ENCODE assay signal across 31 mouse cellular contexts in the genomic region with DNA sequence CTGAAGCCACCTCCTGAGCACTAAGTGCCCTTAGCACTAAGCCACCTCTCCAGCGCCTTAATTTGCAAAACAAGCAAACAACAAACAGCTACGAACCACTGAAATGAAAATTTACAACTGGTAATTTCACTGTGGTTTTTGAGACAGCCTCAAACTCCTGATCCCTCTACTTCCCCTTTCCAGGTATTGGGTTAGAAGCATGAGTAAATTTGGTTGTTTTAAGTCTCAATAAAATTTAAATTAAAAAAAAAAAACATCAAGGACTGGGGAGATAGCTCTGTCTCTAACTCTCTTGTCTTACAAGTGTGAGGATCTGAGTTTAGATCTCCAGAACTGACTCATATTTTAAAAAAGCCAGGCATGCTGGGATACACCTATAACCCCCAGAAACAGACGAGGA. TPM values are rescaled to one million over a fixed set of nuclear protein-coding genes. Genes with fewer than 3 reads are reported as not detected.
"Had no signal": no experiment of that assay in that cellular context is flagged by ENCODE, and none has a peak within 500 bp of the region (broad histone marks: within the 10 kb centered on the region; RNA-seq: fewer than 3 reads in every experiment).

No protein-coding gene starts in this region.

- H3K9me3 ChIP-seq: limb, embryonic 12.5 days; limb, embryonic 15.5 days; liver, embryonic 12.5 days; liver, embryonic 15.5 days; lung, embryonic 15.5 days; midbrain, embryonic 12.5 days; neural tube, embryonic 13.5 days; stomach, embryonic 15.5 days had no signal

- H3K36me3 ChIP-seq: stomach, embryonic 15.5 days had no signal

- H3K4me1 ChIP-seq: limb, embryonic 12.5 days; lung, embryonic 15.5 days; stomach, embryonic 15.5 days had no signal

- ATAC-seq: intestine, postnatal 0 days; liver, embryonic 12.5 days; midbrain, embryonic 16.5 days had no signal

- DNase-seq: kidney, adult 2 months; kidney, postnatal 36 days; left cerebral cortex, postnatal 4 days; lung, adult 18-20 months; lung, postnatal 10 days; lung, postnatal 4 days; retina, postnatal 1 day; right cerebral cortex, postnatal 25 days; thymus, postnatal 14 days; thymus, postnatal 4 days had no signal

- H3K27me3 ChIP-seq: limb, embryonic 12.5 days; limb, embryonic 15.5 days; liver, embryonic 12.5 days; liver, embryonic 15.5 days; lung, embryonic 15.5 days; midbrain, embryonic 12.5 days; neural tube, embryonic 13.5 days; stomach, embryonic 15.5 days had no signal

- H3K4me2 ChIP-seq: limb, embryonic 12.5 days; limb, embryonic 15.5 days; liver, embryonic 12.5 days; liver, embryonic 15.5 days; lung, embryonic 15.5 days; midbrain, embryonic 12.5 days; neural tube, embryonic 13.5 days; stomach, embryonic 15.5 days had no signal

- H3K4me3 ChIP-seq: limb, embryonic 12.5 days; limb, embryonic 15.5 days; liver, embryonic 12.5 days; liver, embryonic 15.5 days; lung, embryonic 15.5 days; midbrain, embryonic 12.5 days; myocyte; neural tube, embryonic 13.5 days; stomach, embryonic 15.5 days had no signal

- H3K9ac ChIP-seq: limb, embryonic 12.5 days; limb, embryonic 15.5 days; liver, embryonic 12.5 days; liver, embryonic 15.5 days; lung, embryonic 15.5 days; midbrain, embryonic 12.5 days; neural tube, embryonic 13.5 days; stomach, embryonic 15.5 days had no signal

- H3K27ac ChIP-seq: kidney, postnatal 0 days; limb, embryonic 12.5 days; limb, embryonic 15.5 days; liver, embryonic 12.5 days; liver, embryonic 15.5 days; lung, embryonic 15.5 days; midbrain, embryonic 12.5 days; neural tube, embryonic 13.5 days; stomach, embryonic 15.5 days had no signal

RNA-seq across cellular contexts. Expression of gene Gm17581, which starts 52.5 kb away (rescaled TPM):
- total RNA-seq: layer of hippocampus, adult 8-10 months; layer of hippocampus, postnatal 14 days; left cerebral cortex, adult 8-10 months; left cerebral cortex, postnatal 14 days; left cerebral cortex, postnatal 4 days; megakaryocyte-erythroid progenitor cell, adult 5-6 weeks; monocyte, adult 5-6 weeks; neutrophil, adult 5-6 weeks had no signal
- polyA plus RNA-seq: intestine, embryonic 14.5 days; intestine, postnatal 0 days; kidney, adult 2 months; kidney, embryonic 14.5 days; kidney, postnatal 0 days; limb, embryonic 12.5 days; limb, embryonic 15.5 days; liver, embryonic 12.5 days; liver, embryonic 15.5 days; lung, embryonic 15.5 days; midbrain, embryonic 12.5 days; midbrain, embryonic 16.5 days; myocyte; neural tube, embryonic 13.5 days; stomach, embryonic 15.5 days had no signal
